Mouse (Mus musculus) left cerebral cortex, adult 18-20 months (tissue): ENCODE measurements around the gene Nkx6-2. TPM values are rescaled to one million over a fixed set of nuclear protein-coding genes. Genes with fewer than 3 reads are reported as not detected.

ENCODE experiments used
- DNase-seq, 2 experiments: peaks; one replicate each; pipeline ENCODE4 v3.0.0; 2021 to 2022; ENCODE audit warnings: low spot score in 2 of 2, mixed read lengths in 1 of 2
- total RNA-seq, 2 experiments: library from RNA; stranded (reverse); gene quantifications; 2 replicates each; pipeline ENCODE4 v1.2.3; 2021

Nkx6-2 gene
- total RNA-seq, 2 experiments from 2014 or later = 5.5 to 6.2 TPM

DNA sequence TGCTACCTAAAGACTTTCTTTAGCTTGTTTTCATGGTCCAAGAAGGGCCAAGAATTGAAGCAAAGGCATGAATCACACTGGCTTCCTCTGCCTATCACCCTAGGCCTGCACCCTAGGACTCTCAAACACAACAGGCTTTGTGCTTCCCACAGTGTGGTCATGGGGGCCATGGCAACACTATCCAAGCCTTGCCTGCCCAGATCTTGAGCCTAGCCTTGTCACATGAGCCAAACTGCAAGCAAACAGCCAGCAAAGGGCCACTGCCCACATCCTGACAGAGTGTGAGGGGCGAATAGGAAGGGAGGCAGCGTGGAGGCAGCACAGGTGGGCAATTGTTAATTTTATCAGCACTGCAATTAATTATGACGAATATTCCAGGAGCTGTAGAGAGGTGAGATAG lies 9.9 kb downstream of the Nkx6-2 start:
- DNase-seq = no peak

GRCm38 (mm10) chr7:139570788-139571187 lies 11.8 kb downstream of the Nkx6-2 start:
- DNase-seq = no peak

DNA sequence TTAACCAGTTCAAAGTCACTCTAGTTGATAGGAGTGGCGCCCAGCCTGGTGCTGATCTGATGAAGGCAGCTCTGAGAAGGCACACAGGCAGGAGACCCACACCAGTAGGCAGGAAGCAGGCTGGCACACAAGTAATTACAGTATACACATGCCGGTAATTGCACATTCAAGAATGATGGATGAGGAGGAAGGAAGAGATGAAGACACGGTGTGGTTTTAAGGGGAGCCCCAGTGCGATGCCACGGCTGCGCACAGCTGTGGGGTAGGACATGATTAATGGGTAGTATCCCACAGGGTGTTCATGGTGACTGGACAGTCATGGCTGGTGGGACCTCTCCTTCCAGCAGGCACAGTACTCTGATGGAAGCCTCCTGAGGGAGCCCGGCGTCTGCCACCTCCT lies 16.1 kb downstream of the Nkx6-2 start:
- no peak for DNase-seq

- no peak for DNase-seq
Measured at GRCm38 (mm10) chr7:139565998-139566397, 16.6 kb downstream of the Nkx6-2 start.

DNA sequence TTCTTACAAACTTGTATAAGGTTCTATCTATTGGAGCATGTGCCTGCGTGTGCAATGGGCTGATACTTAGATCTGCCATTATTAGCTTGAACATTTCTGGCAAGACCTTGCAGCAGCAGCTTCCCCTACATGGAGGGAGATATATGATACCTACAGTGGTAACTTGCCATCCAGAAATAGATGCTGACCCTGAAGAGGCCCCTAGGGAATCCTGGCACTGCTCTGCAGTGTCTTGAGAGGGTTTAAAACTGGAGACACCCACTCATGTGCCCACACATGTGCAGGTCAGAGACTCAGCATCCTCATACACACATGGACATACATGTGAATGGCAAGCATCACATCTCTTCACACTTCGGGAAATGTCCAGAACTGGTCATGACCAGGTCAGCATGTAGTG lies 18.4 kb downstream of the Nkx6-2 start:
- DNase-seq = no peak

GRCm38 (mm10) chr7:139563425-139563824 lies 19.2 kb downstream of the Nkx6-2 start:
- DNase-seq = no peak

DNA sequence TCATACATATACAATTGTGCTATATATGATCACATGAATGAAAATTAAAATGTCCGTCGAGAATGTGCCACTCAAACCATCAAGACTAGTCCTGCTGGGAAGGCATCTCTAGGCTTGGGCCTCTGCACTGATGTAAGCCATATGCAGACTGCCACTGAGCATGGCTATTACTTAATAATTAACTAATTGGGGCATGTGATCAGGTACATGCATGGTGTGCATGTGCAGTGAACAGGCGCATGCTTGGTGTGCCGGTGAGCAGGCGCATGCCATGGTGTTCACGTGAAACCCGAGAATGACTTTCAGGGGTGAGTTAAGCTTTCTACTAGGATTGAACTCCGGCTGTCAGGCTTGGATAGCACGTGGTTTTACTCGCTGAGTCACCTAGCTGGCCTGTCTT lies 22.9 kb downstream of the Nkx6-2 start:
- no peak for DNase-seq

DNA sequence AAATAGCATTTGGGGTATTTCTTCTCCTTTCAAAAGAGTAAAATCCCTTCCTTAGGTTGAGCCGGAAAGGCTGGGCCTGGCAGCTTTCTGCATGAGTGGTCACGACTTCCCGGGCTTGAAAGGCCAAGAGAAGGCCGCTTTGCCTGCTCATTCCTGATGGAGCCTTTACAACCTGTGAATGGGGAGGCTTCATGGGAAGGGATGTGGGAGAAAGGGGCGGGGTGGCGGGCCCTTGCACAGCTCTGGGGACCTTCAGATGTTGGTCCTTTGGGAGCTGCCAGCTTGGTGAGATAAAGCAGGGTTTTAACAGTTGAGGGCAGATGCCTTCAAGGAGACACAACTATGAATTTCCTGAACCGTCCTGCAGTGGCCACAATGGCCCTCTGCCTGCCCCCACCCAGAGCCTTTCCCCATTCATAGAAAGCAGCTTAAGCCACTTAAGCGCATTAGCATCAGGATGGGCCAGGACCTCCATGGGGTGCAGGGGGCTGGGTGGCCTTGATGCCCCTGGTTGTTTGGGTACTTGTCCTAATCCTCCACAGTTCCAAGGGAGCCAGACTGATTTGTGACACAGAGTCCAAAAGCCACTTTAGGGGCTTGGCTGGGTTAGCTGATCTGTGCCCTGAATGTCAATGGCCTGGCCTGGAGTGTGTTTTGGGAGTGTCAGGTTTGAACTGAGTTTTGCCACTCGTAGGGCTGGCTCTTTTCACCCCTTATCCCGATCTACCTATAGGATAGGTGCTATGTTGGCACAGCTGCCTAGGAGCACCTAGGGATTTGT lies 25.7 kb downstream of the Nkx6-2 start:
- no peak for DNase-seq

DNA sequence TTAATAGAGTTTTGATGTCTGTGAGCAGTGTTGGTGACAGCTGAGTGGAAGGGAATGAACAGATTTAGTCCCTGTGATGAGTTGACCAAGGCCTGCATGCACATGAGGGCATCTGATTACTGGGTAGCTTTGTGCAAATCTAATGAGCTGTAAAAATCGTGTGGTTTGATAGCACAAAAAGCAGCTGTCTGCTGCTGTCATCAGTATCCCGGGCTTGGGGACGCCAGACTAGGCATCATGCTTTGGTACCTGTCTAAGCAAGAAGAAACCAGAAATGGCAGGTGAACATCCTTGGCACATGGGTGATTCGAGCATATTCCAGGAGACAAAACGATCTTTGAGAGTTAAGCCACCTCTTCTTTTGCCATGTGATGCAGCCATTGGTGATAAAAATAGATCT lies 26.3 kb downstream of the Nkx6-2 start:
- DNase-seq = no peak

DNA sequence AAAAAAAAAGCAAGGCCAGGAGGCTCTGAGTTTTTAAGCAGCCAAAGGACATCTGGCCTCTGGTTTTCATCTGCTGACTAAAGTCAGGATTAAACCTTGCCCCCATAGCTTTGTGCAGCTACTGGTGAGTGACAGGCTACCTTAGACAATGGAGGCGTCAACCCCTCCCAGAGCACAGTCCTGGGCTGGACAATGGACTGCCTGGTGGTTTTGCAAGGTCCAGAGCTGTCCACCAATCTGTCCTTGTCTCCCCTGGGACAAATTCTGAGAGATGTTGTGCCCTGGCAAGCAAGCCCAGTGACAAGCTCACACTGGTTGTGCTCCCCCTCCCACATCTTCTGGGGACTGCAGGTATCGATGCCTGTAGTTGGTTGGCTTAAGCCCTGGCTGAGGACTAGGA lies 31.1 kb downstream of the Nkx6-2 start:
- DNase-seq = no peak

GRCm38 (mm10) chr7:139550086-139550783 lies 32.4 kb downstream of the Nkx6-2 start:
- no peak for DNase-seq

DNA sequence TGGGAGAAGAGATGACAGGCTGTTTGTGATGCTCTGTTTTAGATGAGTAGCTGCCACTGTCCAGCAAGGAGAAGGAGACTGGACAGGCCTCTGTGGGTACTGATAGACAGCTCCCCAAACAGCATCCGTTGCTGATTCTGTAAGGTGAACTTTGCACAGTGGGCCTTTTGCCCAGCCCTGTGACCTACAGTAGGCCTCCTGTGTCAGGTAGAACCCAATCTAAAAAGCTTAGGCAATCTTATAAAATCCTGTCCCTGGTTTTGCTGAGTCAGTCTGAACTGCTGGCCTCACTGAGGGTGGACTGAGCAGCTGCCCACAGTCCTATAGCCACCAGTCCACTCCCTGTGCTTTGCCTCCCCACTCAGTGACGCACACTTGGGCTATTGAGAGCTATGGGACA lies 35.3 kb downstream of the Nkx6-2 start:
- DNase-seq = no peak

DNA sequence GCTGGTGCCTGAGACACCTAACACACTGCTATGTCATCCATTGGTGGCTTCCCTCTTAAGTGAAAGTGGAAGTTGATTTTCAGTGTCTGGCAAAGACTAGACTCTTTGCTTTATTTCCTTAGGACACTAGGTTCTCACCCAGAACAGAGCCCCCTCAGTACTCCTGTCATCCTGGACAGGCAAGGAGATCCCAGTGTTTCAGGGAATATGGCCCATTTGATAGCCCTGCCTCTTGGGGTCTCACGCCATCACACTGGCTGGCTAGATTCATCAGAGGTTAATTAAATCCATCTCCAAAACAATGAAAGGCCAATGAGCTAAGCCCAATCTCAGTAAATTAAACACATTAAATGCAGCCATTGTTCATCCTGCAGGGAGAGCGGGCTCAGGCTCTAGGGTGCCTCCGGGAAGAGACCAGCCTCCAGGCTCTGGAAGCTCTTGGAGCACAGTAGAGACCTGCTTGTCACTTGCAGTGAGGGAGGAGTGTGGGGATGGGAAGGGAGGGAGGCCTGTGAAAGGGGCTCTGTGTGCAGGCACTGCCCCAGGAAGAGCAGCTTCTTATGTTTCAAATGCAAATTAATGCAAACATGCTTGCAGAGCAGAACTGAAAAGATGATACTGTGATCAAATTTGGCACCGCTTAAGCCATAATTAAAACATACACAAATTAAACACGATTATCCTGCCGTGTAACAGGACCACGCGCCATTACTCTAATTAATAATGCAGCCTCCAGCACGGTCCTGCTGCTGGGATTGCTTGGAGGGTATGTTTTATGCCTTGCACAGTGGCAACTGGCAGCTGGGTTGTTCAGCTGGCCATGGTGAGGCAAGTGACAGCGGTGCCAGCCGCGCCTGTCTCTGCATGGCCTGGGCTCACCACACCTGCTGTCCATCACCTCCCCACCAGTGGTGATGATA lies 37.6 kb downstream of the Nkx6-2 start:
- peak in 1 of 2 experiments; percentile 14 for DNase-seq

GRCm38 (mm10) chr7:139541422-139541821 lies 41.2 kb downstream of the Nkx6-2 start:
- DNase-seq = no peak

DNA sequence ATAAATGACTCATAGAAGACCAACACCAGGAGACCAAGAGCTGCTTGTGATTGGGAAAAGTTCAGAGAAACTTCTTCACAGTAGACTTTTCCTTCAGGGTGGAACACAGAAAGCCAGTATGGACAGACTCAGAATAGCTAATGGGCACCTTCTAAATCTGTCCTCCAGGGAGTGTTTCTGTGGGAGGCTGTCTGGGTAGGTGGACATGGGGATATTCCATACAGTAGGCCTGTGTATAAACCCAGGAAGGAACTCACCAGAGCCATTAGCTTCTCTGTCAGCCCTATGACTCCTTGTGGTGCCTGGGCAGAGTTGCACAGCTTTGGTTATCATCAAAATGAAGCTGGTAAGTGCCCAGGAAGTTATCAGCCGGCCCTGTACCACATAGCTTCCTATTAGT lies 42.0 kb downstream of the Nkx6-2 start:
- DNase-seq = peak in 1 of 2 experiments; percentile 33

- peak; percentile 35 to 45 for DNase-seq
Measured at GRCm38 (mm10) chr7:139538541-139538940, 44.1 kb downstream of the Nkx6-2 start.

GRCm38 (mm10) chr7:139537831-139538230 lies 44.8 kb downstream of the Nkx6-2 start:
- DNase-seq = no peak

- DNase-seq = no peak
Measured at GRCm38 (mm10) chr7:139536831-139537230, 45.8 kb downstream of the Nkx6-2 start.

DNA sequence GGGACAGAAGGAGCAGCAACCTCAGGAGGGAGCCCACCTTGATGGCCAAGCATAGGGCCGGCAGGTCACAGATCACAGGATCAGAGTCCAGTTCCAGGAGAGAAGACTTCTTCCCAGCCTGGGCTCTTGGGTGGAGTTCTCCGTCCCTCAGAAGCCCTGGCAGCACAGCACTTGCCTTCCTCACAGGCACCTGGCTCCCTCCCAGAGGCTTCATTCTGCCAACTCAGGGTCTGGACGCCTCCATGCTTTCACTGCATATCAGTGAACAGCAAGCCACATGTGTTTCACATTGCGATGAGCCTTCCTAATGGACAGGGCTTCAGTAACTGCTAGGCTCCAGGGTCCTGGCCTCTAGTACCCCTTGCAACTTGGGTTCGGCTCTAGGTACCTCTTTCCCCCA lies 46.3 kb downstream of the Nkx6-2 start:
- DNase-seq = no peak

- no peak for DNase-seq
Measured at GRCm38 (mm10) chr7:139531428-139531801, 51.2 kb downstream of the Nkx6-2 start.

DNA sequence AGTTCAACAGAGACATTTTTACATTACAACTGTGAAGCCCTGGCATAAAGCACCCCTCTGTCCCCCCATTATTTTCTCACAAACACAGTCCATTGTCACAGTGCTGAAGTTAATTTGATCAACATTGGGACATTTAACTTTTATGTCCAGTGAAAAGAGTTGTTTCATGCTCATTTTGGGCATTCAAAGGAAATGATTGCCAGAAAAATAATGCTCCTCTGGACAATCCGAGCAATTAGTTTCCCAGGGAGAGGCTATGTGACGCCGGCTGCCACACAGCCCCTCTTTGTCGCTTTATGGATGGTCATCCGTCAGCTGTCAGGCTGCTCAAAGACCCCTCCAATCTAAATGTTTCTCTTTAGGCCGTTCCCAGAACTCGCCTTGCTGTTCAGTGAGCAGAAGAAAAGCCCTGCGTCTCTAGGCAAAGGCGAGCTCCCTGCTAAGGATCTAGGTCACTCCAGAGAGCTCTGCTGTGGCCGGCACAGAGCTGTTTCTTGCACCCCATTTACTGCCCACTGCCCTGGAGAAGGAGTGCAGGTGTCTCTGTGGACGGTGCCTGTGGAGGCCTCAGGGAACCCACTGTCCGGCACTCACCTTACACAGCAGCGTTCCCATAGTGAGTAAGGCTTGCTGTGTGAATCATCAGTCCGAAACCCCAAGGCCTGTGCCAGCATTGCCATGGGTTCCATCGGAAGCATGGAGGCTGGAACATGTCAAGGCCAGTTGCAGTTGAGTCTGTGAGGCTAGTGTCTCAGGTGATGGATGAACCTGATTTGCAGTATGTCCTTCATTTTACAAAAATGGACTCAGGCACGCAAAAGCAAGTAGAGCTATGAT lies 51.8 kb downstream of the Nkx6-2 start:
- DNase-seq = no peak
